Mouse (Mus musculus) cerebellum, adult 2 months (tissue): ENCODE results near the gene 4933407L21Rik.

Experiments used
- CTCF ChIP-seq: fragments of 200-500 bp; IDR thresholded peaks from 2 replicates; pipeline ENCODE4 v1.5.1; 2011; ENCODE audit warnings: low read depth, mild to moderate bottlenecking, control low read depth, low read length, moderate library complexity, borderline replicate concordance; ENCODE audit not compliant: insufficient read depth
- POLR2A ChIP-seq: fragments of 200-500 bp; IDR thresholded peaks from 2 replicates; pipeline ENCODE4 v1.6.1; 2011; ENCODE audit warnings: low read length, control low read depth, borderline replicate concordance; ENCODE audit not compliant: insufficient read depth

DNA sequence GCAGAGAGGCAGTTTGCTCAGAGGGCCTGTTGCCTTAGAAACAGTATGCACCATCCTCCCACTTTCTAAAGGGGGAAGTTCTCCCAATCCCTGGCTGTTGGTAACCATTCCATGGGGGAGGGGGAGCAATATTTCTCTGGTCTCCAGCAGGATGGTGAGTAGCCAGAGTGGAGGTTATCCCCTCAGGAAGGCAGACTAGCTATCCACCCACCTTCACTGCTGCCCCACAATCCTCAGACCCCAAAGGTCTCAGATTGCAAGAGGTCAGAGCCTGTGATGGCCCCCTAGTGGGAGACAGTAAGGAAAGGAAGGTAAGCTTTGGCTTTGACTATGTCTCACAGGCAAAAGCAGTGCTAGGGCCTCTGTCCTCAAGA is 28.9 kb upstream of the 4933407L21Rik start:
- TF ChIP-seq CTCF (no peak), POLR2A (no peak)
